Mouse (Mus musculus): ENCODE measurements at regions not wholly inside any gene's neighbourhood (a gene's known extent, or its start where the extent isn't known, plus 50 kb on each side); places are given as distances from the start of the nearest gene placed in this dataset.

GRCm38 (mm10) chr4:131014301-131015081 is 70.3 kb downstream of the Matn1 start:
- DNase-seq, result no peak

DNA sequence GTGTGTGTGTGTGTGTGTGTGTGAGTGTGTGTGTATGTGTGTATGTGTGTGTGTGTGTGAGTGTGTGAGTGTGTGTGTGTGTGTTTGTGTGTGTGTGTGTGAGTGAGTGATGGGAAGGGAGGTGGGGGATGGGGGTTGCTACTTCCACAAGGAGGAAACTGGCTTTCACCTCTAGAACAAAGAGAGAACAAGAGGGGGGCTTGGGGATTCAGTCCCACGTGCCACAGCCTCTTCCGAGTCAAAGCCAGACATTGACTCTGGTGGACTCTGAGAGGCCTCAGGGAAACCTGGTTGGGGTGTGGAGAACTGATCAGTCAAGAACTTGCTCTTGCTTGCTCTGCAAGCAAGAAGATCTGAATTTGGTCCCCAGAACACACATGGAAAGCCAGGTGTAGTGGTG is 71.0 kb downstream of the Matn1 start:
- DNase-seq, result no peak

GRCm38 (mm10) chr4:131023601-131024000 is 79.4 kb downstream of the Matn1 start:
- DNase-seq, result no peak

- no peak for DNase-seq
Observed at GRCm38 (mm10) chr4:131036292-131036691, 92.1 kb downstream of the Matn1 start.

DNA sequence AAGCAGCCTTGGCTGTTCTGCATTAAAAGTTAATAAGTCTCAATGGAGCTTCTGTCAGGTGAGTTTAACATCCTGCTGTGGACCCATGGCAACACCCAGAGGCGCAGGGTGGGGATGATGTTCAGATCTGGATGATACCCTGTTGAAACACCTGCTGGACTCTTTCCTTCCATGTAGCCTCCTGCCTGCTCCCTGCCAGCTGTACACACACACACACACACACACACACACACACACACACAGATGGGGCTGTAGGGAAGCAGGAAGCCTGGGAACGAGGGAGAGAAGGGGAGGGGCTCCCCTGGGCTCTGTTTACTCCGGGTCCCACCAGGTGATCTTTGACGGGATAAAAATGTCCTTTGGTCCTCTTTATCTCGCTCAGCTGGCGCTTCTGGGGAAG is 93.0 kb downstream of the Matn1 start:
- DNase-seq, result no peak

- DNase-seq, result no peak
Observed at GRCm38 (mm10) chr4:131039686-131040085, 95.5 kb downstream of the Matn1 start.

DNA sequence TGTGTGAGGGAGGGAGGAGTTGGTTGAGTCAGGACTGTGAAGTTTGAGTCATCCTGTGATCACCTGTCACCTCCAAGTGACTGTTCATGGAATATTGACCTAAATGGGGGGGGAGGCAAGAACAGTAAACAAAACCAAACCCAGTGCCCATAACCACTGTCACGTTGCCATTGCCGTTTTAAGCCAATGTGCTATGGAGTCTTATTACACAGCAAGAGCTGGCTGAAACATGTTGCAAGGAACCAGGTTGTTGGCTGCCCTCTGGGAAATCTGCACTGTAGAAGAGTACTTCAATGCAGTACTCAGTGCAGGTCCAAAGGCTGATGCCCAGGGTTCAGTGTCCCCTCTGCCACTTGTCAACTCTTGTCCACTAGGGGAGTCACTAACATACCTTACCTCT is 97.0 kb downstream of the Matn1 start:
- DNase-seq, result no peak

- no peak for DNase-seq
Observed at GRCm38 (mm10) chr4:131046101-131046500, 101.9 kb downstream of the Matn1 start.

DNA sequence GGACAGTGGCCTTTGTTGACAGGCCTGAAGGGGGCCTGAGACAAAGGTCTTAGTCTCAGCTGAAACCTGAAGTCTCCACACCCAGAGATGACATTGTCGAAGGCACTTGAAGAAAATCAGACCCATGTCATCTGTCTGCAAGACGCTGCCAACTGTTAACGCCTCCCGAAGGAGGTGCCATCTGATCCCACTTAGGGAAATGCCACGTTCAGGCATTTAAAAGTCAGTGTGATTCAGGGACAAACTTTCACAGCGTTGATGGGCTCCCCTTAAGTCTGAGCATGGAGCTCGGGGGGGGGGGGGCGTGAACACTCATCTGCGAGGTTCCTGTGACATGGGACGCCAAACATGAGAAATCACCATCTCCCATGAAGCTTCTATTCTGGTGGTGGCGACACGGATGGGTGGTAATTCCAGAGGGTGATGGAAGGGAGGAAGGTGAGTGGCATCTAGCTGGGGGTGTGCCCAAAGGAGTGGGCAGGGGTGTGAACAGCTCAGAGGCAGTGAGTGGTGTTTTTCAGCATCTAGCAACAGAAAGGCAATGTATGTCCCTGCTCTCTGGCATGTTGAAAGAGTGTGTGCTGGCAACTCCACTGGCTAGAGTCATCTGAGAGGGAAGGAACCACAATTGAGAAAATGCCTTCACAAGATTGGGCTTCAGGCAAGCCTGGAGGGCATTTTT is 102.9 kb downstream of the Matn1 start:
- DNase-seq, result no peak

DNA sequence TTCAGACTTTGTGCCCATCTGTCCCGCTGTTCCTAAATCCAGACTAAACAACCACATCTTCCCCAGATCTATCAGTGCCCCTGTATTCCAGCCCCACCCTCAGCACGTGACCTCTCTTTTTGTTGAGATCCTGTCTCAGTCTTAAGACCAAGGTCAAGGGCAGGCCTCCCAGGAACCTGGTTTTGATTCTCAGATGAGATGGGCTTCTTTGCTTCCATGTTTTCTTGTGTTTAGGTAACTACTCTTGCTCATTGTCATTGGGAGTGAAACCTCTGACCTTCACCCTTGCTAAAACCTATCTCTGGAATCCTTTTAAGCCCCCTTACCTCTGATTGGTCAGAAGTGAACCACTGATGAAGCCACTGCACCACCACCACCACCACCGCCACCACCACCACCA is 112.1 kb downstream of the Matn1 start:
- no peak for DNase-seq

DNA sequence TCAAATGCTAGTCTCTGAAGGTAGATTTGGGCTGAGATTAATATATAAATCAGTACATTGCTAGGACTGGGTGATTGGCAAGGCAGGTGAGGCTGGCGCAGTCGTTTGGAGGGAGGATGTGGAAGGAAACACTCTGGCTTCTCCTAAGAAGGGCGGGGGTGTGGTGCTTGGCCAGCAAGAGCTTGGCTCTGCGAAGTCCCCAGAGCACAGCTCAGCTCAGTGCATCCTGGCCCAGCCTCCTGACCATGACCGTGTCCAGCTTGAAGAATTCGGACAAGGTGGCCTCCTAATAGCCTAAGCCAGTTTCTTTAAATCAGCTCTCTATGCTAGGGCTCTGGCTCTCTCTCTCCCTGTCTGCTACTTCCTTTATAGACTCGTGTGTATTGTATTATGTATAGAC is 115.4 kb downstream of the Matn1 start:
- DNase-seq, result no peak

- no peak for DNase-seq
Observed at GRCm38 (mm10) chr4:131060191-131060680, 116.1 kb downstream of the Matn1 start.

GRCm38 (mm10) chr4:131060706-131061105 is 116.5 kb downstream of the Matn1 start:
- no peak for DNase-seq

GRCm38 (mm10) chr4:131062592-131062991 is 118.4 kb downstream of the Matn1 start:
- DNase-seq, result no peak

DNA sequence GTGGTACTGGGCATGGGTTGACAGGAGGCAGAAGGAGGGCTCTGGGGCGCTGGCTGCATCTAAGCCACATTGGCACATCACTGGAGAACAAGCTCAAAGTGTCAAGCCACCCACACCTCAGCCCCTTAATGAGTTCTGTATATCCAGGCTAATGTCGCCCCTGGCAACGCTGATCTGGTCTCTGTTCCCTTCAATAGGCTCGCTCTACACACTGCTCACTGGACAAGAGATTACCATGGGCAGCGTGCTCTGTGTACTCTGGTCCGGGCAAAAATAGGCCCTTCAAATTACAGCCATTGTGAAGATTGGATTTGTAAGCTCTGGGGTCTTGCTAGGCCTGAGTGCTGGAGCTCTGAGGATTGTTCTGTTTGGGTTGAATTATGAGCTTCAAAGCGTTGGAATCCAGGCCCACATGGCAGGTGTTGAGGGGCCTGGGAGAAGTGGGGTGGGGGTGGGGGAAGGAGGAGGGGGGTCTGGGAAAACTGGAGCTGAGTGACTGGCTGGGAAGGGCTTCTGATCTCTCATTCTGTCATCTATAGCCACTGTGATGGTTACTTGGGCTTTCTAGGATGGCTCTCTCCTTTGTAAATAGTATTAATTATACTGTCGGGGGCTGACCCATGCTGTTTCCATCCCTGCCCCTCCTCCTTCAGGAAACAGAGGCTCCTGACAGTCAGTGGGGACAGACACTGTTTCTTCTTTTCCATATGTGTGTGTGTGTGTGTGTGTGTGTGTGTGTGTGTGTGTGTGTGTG is 122.2 kb downstream of the Matn1 start:
- DNase-seq, result no peak

- DNase-seq, result no peak
Observed at GRCm38 (mm10) chr4:131070566-131070965, 126.4 kb downstream of the Matn1 start.

GRCm38 (mm10) chr4:131072623-131073022 is 128.4 kb downstream of the Matn1 start:
- DNase-seq, result no peak

- no peak for DNase-seq
Observed at GRCm38 (mm10) chr4:131073420-131073819, 129.2 kb downstream of the Matn1 start.

DNA sequence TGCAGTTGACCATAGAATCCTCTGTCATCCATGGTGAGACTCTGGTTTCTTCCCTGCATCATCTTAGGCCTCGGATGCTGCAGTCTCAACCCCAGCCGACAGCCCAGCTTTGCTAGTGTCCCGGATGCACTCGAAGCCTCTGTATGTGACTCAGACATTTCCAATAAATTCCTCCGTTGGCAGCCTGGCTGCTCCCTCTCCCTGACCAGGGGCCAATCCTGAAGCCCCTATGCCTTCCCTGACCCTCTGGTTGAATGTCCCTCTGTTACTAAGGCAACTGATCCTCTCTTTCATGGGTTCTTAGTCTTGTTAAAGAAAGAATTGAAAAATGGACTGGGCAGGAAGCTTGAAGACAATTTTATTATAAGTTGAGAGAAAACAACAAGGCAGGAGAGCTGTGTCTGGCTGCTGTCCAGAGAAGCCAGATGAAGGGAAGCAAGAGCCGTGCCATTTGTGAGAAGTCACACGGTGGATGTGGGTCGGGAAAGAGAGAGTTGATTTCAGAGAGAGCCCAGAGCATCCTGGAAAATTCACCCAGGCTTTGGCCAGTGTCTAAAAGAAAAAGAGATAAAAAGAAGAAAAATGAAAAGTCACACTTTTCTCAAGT is 131.2 kb downstream of the Matn1 start:
- DNase-seq, result no peak

GRCm38 (mm10) chr4:131076628-131077027 is 132.4 kb downstream of the Matn1 start:
- DNase-seq, result no peak

GRCm38 (mm10) chr4:131080113-131080512 is 135.9 kb downstream of the Matn1 start:
- DNase-seq, result no peak

DNA sequence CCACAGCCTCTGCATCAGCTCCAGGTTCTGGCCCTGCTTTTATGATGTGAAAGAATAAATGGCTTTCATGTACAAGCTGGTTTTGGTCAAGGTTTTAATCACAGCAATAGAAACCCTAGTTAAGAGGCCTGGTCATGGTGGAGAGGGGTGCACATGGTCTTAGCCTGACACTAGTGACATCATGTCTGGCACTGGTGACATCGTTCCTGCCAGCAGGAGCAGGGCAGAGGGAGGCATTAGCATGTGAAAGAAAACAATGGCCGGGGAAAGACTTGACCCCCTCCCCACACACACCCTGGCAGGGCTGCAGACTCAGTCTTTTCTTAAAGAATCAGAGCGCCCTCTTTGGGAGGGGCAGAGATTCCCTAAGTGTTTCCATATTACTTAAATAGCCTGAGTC is 139.2 kb downstream of the Matn1 start:
- no peak for DNase-seq

GRCm38 (mm10) chr4:131097421-131097820 is 153.2 kb downstream of the Matn1 start:
- DNase-seq, result no peak

Data from kidney, adult 11 months (tissue).